Mouse (Mus musculus): ENCODE data around the gene Fam84b. TPM values are rescaled to one million over a fixed set of nuclear protein-coding genes. Genes with fewer than 3 reads are reported as not detected.
A peak's percentile ranks its signal among the peaks of the same experiment; 100 is the strongest.

The Fam84b gene
- polyA plus RNA-seq, 1 experiment, result 15.7 TPM

DNA sequence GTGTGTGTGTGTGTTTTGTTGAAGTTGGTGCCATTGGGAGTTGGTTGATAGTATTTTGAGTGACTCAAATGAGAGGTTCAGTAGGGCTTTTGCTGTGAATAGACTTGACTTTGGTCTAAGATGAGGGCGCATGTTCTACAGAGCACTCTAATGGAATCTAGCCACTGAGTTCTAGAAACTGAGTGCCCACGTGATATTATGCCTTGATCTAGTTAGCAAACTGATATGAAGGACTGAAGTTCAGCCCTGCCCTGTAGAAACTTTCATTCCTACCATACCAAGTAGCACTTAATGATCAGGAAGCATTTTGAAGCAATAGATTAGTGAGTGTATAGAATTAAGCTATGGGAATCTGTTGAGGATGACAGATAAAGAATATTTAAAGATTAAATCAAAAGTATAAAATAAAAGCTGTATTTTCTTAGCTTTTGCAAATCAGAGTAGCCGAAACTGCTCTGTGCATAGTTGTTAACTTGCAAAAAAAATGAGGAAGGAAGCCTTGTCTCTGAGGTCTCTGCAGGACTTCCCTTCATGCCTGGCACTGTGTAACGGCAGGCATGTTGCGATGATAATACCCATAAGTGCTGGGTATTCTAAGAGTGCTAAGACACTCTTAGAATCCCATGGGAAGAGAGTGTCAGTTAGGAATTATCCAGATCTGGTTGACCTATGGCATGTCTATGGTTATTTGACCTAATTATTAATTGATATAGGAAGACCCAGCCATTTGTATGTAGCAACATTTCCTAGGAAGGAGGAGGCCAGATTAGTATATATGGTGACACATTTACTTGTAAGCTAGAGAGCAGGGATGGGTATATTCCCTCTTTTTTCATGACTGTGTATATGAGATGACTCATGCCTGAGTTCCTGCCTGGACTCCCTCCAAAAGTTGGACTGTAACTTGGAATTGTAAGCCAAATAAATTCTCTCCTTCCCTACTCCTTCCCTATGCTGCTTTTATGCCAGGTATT lies 18.7 kb downstream of the Fam84b start:
- no peak for TF ChIP-seq CTCF (IDR thresholded peaks at IDR 0.05; ENCODE audit: low read depth, low read length)
- no peak for TF ChIP-seq POLR2A (IDR thresholded peaks at IDR 0.05; ENCODE audit: borderline replicate concordance, low read depth, low read length)
- Histone ChIP-seq H3K4me1 (ENCODE audit: control insufficient read depth, insufficient read depth, low read length) (peaks cover 15% of the 10 kb centered on the region), H3K27ac (ENCODE audit: insufficient read depth, low read depth, low read length) (peak overlapping the region; percentile 74), H3K4me3 (ENCODE audit: insufficient read depth, low read length) (no peak overlapping the region)

DNA sequence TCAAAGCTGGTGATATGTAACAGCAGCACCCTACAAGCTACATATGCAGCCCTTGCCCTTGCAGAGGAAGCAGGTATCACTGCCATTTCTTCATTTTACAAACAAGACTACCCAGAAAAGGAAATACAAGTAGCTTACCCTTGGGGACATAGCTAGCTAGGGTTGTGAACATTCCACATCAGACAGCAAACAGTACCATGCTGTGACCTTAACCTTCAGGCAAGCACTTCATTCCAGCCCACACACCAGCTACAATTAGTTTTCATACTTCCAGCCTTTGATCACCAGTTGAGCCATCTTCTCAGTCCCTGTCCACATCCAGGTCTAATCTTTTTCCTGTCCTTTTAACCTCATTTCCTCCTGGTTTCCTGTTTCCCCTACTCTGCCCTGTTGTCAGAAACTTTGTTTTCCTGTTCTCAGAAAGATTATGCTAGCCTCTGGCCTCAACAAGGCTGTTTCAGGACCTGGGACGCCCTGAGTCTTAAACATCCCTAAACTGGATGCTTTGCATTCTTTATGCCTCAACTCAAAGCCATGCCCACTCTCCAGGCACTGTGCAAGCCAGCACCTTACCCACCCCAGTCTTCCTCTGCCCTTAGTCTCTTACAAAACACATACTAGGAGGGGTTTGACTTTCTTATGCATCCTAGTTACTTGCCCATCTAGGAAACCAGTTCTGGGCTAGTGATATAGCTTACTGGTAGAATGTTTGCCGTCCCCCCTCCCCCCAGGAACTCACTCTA lies 19.9 kb downstream of the Fam84b start:
- TF ChIP-seq POLR2A (IDR thresholded peaks at IDR 0.05; ENCODE audit: borderline replicate concordance, low read depth, low read length), result no peak
- TF ChIP-seq CTCF (IDR thresholded peaks at IDR 0.05; ENCODE audit: low read depth, low read length), result no peak
- Histone ChIP-seq H3K4me3 (ENCODE audit: insufficient read depth, low read length) (no peak overlapping the region), H3K27ac (ENCODE audit: insufficient read depth, low read depth, low read length) (no peak overlapping the region), H3K4me1 (ENCODE audit: control insufficient read depth, insufficient read depth, low read length) (peaks cover 15% of the 10 kb centered on the region)

DNA sequence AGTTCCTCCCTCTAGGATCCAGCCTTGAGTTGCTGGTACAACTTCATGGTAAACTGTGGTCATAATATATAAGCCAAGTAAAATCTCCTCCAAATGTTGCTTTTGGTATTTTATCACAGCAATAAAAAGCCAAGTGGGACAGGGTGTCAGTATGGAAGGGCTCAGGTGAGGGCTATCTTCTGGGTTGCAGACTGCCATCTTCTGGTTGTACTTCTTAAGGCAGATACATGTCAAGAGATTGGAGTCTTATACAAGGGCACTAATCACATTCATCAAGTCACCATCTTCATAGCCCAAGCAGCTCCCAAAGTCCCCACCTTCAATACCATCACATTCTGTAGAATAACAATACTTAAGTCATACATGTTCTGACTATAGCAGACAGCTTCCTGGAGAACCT lies 21.0 kb downstream of the Fam84b start:
- TF ChIP-seq POLR2A (IDR thresholded peaks at IDR 0.05; ENCODE audit: borderline replicate concordance, low read depth, low read length) (no peak), CTCF (IDR thresholded peaks at IDR 0.05; ENCODE audit: low read depth, low read length) (no peak)
- peaks cover 13% of the 10 kb centered on the region for H3K4me1 ChIP-seq (ENCODE audit: control insufficient read depth, insufficient read depth, low read length)
- H3K4me3 ChIP-seq (ENCODE audit: insufficient read depth, low read length), result no peak overlapping the region
- no peak overlapping the region for H3K27ac ChIP-seq (ENCODE audit: insufficient read depth, low read depth, low read length)

DNA sequence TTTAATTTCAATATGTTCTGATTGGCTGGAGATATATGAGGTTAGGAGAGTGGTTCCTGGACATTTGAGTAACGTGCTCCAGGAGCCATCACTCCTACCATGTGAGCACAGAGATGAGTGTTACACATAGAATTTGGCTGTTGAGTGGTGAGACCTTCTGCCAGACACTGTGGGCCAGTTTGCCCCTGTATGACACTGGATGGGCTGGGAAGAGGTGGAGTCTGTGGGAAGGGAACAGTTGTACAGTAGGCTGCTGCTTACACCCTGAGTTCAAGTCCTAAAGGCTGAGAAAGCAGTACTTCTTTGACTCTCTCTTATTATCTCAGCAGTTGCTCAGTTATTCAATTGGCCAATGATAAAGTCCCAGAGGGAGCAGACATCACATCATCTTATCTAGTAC lies 27.4 kb downstream of the Fam84b start:
- H3K4me1 ChIP-seq (ENCODE audit: control insufficient read depth, insufficient read depth, low read length), result peaks cover 4% of the 10 kb centered on the region
- H3K4me3 ChIP-seq (ENCODE audit: insufficient read depth, low read length), result no peak overlapping the region
- TF ChIP-seq POLR2A (IDR thresholded peaks at IDR 0.05; ENCODE audit: borderline replicate concordance, low read depth, low read length) (no peak), CTCF (IDR thresholded peaks at IDR 0.05; ENCODE audit: low read depth, low read length) (no peak)
- H3K27ac ChIP-seq (ENCODE audit: insufficient read depth, low read depth, low read length), result no peak overlapping the region

DNA sequence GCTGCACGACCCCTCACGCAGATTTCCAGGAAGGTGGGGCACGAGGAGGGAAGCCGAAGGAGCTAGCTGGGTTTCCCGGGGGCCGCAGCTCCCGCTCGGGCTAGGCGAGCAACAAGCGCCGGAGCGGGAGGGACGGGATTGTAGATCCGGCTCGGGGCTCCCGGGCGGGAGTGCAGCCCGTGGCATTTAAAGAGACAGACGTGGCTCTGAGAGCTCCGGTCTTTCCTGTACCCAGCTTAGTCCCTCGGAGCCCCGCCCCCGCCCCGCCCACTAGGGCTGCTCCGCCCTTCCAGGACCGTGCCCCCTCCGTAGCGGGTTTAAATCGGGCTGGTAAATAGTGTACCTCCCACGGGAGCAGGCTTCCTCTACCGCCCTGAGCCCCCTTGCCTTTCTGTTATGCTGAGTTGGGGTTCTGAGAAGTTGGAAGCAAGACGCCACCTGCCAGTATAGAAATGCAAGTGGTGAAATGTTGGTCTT lies 28.8 kb downstream of the Fam84b start:
- H3K4me1 ChIP-seq (ENCODE audit: control insufficient read depth, insufficient read depth, low read length), result peaks cover 4% of the 10 kb centered on the region
- peak overlapping the region; percentile 89 for H3K4me3 ChIP-seq (ENCODE audit: insufficient read depth, low read length)
- TF ChIP-seq CTCF (IDR thresholded peaks at IDR 0.05; ENCODE audit: low read depth, low read length), result no peak
- TF ChIP-seq POLR2A (IDR thresholded peaks at IDR 0.05; ENCODE audit: borderline replicate concordance, low read depth, low read length), result peak; percentile 5; the same call in 1 of the 2 replicates
- peak overlapping the region; percentile 96 for H3K27ac ChIP-seq (ENCODE audit: insufficient read depth, low read depth, low read length)

DNA sequence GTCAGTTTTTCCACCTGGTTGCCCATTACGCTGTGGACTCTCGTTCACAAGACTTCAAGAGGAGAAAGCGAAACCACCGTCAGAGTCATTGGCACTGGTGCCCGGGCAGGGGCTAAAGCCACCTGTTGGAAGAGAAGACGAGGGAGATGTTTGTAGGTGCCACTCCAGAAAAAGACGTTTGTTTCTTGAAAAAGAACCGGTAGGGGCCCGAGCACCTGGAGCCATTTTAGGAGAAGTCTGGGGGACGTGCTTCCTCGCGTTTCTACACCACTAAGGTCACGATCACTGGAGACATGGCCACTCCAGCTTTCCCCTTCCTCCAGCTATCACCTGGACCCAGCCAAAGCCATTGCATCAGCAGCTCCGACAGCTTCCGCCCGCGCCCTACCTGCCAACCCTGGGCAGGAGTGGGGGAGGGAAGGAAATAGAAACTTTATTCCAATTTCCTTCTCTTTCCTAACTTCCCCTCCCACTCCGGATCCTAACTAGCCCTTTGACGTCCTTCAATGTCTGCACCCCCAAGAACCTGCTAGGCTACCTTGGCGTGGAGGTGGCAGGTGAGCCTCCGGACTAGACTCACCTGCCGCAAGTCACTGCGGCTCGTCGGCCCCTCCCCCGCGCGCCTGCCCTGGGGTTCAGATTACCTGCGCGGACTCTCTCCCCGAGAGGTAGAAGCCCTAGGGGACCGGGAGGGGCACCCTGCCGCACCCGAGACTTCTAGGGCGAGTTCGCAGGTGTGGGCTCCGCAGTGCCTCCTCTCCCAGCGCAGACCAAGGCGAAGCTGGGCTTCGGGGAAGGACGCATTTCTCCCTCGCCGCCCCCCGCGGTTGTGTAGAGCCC lies 29.5 kb downstream of the Fam84b start:
- Histone ChIP-seq H3K4me1 (ENCODE audit: control insufficient read depth, insufficient read depth, low read length) (peaks cover 4% of the 10 kb centered on the region), H3K4me3 (ENCODE audit: insufficient read depth, low read length) (peak overlapping the region; percentile 89), H3K27ac (ENCODE audit: insufficient read depth, low read depth, low read length) (peak overlapping the region; percentile 96)
- no peak for TF ChIP-seq CTCF (IDR thresholded peaks at IDR 0.05; ENCODE audit: low read depth, low read length)
- TF ChIP-seq POLR2A (IDR thresholded peaks at IDR 0.05; ENCODE audit: borderline replicate concordance, low read depth, low read length), result no peak

DNA sequence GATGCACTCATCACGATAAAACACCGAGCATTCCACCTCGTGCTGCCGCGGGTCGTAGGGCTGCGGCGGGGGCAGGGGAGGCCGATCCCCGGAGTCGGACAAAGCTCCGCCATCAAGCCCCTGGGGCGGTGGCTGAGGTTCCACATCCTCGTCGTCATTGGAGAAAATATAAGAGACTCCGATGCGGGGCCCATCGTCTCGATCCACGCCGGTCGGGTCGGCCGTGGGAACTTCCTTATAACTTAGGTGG lies 30.0 kb downstream of the Fam84b start:
- Histone ChIP-seq H3K27ac (ENCODE audit: insufficient read depth, low read depth, low read length) (peak overlapping the region; percentile 96), H3K4me3 (ENCODE audit: insufficient read depth, low read length) (peak overlapping the region; percentile 89), H3K4me1 (ENCODE audit: control insufficient read depth, insufficient read depth, low read length) (peaks cover 4% of the 10 kb centered on the region)
- TF ChIP-seq CTCF (IDR thresholded peaks at IDR 0.05; ENCODE audit: low read depth, low read length), result no peak
- no peak for TF ChIP-seq POLR2A (IDR thresholded peaks at IDR 0.05; ENCODE audit: borderline replicate concordance, low read depth, low read length)

DNA sequence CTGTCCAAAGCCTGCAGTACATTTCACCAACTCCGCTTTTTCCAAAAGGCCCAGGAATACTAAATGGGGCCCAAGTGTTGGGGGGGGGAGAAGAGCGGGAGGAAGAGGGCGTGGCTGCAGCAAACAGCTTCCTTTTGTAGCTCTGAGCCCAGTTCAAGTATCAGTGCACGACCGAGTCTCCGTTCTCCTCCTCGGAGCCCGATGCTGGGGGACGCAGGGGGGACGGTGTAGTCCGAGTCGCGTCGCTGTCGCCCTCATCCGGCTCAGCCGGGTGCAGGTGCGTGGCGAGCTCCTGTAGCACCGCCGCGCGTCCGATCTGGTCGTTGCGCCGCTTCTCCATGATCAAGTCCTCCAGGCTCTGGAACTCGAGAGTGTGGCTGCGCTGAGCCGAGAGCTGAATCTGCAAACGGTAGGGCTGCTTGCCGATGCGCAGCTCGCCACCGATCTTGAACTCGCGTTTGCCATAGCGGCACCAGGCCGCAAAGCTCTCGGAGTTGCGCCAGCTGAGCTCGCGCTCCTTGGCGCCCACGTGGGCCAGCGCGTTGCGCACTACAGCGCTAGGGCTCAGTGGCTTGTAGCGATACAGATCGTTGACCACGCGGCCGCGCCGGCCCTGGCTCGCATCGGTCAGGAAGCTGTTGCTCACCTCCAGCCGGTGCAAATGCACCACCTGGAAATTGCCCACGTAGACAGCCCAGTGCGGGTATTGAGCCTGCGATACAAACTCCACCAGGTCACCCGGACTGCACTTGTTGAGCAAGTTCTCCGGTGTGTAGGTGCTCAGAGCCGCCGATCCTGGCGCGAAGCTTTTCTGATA lies 30.6 kb downstream of the Fam84b start:
- Histone ChIP-seq H3K27ac (ENCODE audit: insufficient read depth, low read depth, low read length) (peak overlapping the region; percentile 96), H3K4me3 (ENCODE audit: insufficient read depth, low read length) (peak overlapping the region; percentile 89), H3K4me1 (ENCODE audit: control insufficient read depth, insufficient read depth, low read length) (peaks cover 4% of the 10 kb centered on the region)
- 0 out of 2 replicates have a peak, but pooled peaks have one; percentile 5 for TF ChIP-seq CTCF (IDR thresholded peaks at IDR 0.05; ENCODE audit: low read depth, low read length)
- no peak for TF ChIP-seq POLR2A (IDR thresholded peaks at IDR 0.05; ENCODE audit: borderline replicate concordance, low read depth, low read length)

All from bone marrow macrophage, adult 2 months (primary cell).